Mouse (Mus musculus): ENCODE measurements around the gene Hist1h1e.
"Not testable (repeated sequence)": the region's sequence is repeated elsewhere in the genome, so short reads cannot be mapped to it uniquely, and the experiment has no call there.

- TF ChIP-seq POLR2A (IDR thresholded peaks at IDR 0.05; ENCODE audit: low read depth, low read length), result peak; percentile 92
- not testable (repeated sequence) for TF ChIP-seq CTCF (conservative IDR thresholded peaks at IDR 0.05 in 1 of 2, IDR thresholded peaks at IDR 0.05 in 1 of 2; ENCODE audit: low read depth in 2 of 2, low read length in 2 of 2); MAX (IDR thresholded peaks at IDR 0.05; ENCODE audit: low read length); MAZ (IDR thresholded peaks at IDR 0.05; ENCODE audit: low read depth, low read length); TBP (conservative IDR thresholded peaks at IDR 0.05; ENCODE audit: low read depth, low read length); CHD1 (IDR thresholded peaks at IDR 0.05; ENCODE audit: low read depth, low read length)
Observed at GRCm38 (mm10) chr13:23575864-23576313, 46.5 kb downstream of the Hist1h1e start.
